Mouse (Mus musculus) neural tube, postnatal 0 days (tissue): ENCODE measurements around the gene C330007P06Rik. TPM values are rescaled to one million over a fixed set of nuclear protein-coding genes. Genes with fewer than 3 reads are reported as not detected.

Experiments used
- polyA plus RNA-seq: library from polyadenylated mRNA; unstranded; fragments of >200 nt; fragmentation: Nextera tagmentation; extraction: Ambion mirVana; gene quantifications from 2 replicates; pipeline ENCODE4 v1.2.1, GENCODE M21; 2015

Gene C330007P06Rik
- polyA plus RNA-seq = 20.5 and 21.1 TPM in 2 replicates

GRCm38 (mm10) chrX:36873765-36874164, at the start of gene C330007P06Rik, which contains the start of gene Ube2a:
Gene C330007P06Rik (minus strand): TSS chrX:36874111.
Gene Ube2a (plus strand): TSS chrX:36873900.

GRCm38 (mm10) chrX:36902321-36903114, 28.6 kb upstream of the C330007P06Rik start, which contains the start of gene Nkrf:
Gene Nkrf (minus strand): TSS chrX:36902899.

GRCm38 (mm10) chrX:36795424-36796162, 78.3 kb downstream of the C330007P06Rik start, which contains the start of gene Slc25a5:
Gene Slc25a5 (plus strand): TSS chrX:36795651.

Other genes starting within 250 kb of the C330007P06Rik start
- gene Akap17b, start 228.7 kb downstream of the C330007P06Rik start, polyA plus RNA-seq = 5.7 and 5.8 TPM in 2 replicates
- 1.3 and 1.4 TPM in 2 replicates for gene Slc25a43, start 130.5 kb downstream of the C330007P06Rik start, polyA plus RNA-seq
- gene Slc25a5, start 78.5 kb downstream of the C330007P06Rik start, polyA plus RNA-seq = 711 and 726 TPM in 2 replicates
- 136 and 139 TPM in 2 replicates for gene Ube2a, start 211 bp downstream of the C330007P06Rik start, polyA plus RNA-seq
- gene Nkrf, start 28.8 kb upstream of the C330007P06Rik start, polyA plus RNA-seq = 18.1 and 20.5 TPM in 2 replicates
- gene Sept6, start 117.7 kb upstream of the C330007P06Rik start, polyA plus RNA-seq = 52.2 and 57.4 TPM in 2 replicates
- 0.15 and 0.19 TPM in 2 replicates for gene Sowahd, start 174.7 kb upstream of the C330007P06Rik start, polyA plus RNA-seq
- 301 and 383 TPM in 2 replicates for gene Rpl39, start 211.3 kb upstream of the C330007P06Rik start, polyA plus RNA-seq
- gene Upf3b, start 236.2 kb upstream of the C330007P06Rik start, polyA plus RNA-seq = 21.3 and 22.5 TPM in 2 replicates